Mouse (Mus musculus) heart, postnatal 10 days (tissue): ENCODE measurements around the gene Tshz3. TPM values are rescaled to one million over a fixed set of nuclear protein-coding genes. Genes with fewer than 3 reads are reported as not detected.

Experiments
- DNase-seq, 2 experiments: peaks; one replicate each; pipeline ENCODE4 v3.0.0; 2021
- intact Hi-C: fragments of 180-260 bp; cut with DNase I; formaldehyde crosslinking; loops from one replicate; pipeline ENCODE4 v1.15.1; 2025
- total RNA-seq, 2 experiments: library from RNA; stranded (reverse); gene quantifications; 2 replicates each; pipeline ENCODE4 v1.2.3; 2021

Tshz3 gene
- 1 to 10 TPM; 7.3 to 7.4 TPM for total RNA-seq

DNA sequence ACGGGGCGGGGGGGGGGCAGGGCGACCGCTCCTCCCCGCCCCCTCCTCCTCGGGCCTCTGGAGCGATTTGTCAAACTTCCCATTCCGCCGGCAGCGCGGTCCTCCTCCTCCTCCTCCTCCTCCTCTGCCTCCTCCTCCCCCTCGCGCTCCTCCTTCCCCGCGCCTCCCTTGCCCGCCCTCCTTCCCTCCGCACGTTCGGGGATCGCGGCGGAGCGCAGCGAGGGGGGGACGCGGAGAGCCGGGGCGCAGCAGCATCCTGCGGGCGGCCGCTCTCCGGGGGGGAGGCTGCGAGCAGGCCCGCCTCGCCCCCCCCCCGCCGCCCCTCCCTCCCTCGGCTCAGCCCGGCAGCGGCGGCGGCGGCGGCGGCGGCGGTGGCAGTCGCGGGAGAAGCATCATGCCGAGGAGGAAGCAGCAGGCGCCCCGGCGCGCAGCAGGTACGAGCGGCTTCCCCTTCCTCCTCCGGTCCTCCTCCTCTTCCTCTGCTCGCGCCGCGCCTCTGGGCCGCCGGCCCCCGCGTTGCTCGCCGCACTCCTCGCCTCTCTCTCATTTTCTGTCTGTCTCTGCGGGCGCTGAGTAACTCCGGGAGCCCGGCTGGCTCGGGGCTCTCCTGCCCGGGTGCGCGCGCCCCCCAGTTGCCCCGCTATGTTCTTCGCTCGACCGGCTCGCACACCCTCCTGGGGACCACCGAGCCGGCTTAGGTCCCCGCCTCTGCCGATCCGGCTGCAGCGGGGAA lies at the start of gene Tshz3:
Gene Tshz3 (plus strand): TSS at position 263 of the 733 bp plus-strand sequence.
- peak; percentile 54 to 80 for DNase-seq
- intact Hi-C loops = loop anchor here (5.0 kb wide), 1 partner anchor 649 kb away; no protein-coding TSS in a partner anchor

DNA sequence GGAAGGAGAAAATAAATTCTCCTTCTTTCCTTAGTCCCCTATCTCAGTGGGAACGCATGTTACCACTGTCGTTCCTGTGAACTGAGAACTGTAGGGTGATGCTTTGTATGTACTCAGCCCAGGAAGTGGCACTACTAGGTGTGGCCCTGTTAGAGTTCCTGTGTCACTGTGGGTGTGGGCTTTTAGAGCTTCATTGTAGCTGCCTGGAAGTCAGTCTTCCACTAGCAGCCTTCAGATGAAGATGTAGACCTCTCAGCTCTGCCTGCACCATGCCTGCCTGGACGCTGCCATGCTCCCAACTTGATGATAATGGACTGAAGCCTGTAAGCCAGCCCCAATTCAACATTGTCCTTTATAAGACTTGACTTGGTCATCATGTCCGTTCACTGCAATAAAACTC lies 42.0 kb upstream of the Tshz3 start:
- DNase-seq = no peak
- intact Hi-C loops = no loop called here

DNA sequence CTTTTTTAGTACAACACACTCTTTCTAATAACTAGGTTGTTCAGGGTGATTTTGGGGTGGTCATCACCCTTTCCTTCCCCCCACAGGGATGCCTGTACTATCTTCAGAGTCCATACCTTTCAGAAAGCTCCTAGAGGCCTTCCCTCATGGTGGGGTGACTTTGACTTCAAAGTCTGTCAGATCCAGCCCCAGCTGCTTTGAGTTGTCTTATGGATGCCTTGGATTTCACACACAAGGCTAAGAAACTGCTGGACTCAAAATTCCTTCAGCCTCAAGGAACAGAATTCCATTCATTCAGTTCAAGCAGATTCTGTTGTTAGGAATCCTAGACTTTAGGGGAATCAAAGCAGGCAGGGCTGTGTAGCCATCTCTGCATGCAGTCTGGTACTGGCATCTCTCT lies 41.5 kb upstream of the Tshz3 start:
- no peak for DNase-seq
- intact Hi-C loops = no loop called here

DNA sequence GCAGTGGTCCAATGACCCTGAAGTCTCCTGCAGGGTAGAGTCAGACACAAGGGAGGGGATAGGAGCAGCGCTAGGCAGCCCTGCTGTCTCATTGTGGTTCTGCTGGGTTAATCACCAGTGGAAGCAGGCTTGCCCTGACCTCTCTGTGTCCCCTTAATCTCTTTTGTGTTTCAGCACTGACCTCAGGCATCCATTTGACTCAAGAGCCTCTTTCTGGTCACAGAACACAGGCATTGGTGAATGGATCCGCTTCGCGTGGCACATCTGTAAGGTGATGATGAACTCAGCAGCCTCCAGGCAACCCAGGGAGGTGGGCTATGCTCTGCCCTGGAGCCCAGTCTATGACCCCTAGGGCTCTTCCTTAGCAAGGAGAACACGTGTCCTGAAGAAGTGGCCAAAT lies 39.6 kb upstream of the Tshz3 start:
- intact Hi-C loops = no loop called here

DNA sequence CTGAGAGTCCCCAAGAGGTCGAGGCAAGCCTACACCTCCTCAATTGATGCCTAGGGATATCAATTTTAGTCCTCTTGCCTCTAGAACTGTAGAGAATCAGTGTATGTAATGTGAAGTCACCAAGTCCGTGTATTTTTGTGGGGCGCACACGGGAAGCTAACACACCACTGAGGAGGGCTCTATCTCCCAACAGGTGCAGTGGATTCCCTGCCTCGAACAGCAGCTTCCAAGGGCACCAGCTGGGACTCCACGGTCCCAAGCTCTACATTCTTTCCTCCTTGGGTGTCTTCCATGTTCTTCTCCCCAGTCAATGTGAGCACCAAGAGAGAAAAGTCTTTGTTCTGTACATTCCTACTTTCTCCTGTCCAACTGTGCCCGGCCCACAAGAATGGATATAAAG lies 38.7 kb upstream of the Tshz3 start:
- intact Hi-C loops = no loop called here
- DNase-seq = no peak

More for the DNA sequence above, 39.6 kb upstream of the Tshz3 start:
- DNase-seq = no peak

DNA sequence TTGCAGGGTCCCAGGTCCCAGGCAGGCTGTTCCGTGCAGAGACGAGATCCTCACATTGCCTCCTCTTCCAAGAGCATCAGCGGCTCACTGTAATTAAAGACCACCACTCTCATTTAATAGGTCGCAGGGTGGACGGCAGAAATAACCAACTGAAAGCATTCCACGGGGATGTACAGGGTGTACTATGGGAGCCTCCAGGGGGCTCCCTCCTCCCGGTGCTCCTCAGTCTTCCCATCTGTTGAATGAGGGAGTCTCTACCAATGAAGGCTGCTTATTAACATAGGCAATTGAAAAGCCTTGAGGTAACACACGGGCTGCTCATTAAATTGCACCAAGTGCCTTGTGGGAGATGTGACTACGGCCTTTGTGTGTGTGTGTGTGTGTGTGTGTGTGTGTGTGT lies 37.3 kb upstream of the Tshz3 start:
- intact Hi-C loops = loop anchor here (5.0 kb wide), 1 partner anchor 53 kb away; no protein-coding TSS in a partner anchor

DNA sequence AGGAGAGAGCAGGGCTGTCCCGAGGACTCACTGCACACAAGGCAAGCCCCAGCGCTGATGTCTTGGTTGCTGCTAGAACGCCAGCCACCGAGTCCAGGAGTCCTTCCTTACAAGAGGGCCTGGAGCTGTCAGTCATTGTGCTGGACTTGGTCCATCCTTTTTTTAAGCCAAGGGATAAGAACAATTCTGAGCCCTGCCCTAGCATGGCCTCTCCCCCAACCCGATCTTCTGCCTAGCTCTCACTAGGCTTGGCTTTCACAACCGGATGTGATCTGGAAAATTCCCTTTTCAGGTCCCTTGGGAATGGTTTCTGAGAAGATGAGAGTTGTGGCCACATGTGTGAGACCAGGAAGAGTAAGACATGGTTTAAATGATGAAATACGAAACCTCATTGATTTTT lies 34.5 kb upstream of the Tshz3 start:
- intact Hi-C loops = loop anchor here (5.0 kb wide), 1 partner anchor 56 kb away; no protein-coding TSS in a partner anchor
- peak; percentile 74 for DNase-seq

More for the DNA sequence above, 37.3 kb upstream of the Tshz3 start:
- no peak for DNase-seq

DNA sequence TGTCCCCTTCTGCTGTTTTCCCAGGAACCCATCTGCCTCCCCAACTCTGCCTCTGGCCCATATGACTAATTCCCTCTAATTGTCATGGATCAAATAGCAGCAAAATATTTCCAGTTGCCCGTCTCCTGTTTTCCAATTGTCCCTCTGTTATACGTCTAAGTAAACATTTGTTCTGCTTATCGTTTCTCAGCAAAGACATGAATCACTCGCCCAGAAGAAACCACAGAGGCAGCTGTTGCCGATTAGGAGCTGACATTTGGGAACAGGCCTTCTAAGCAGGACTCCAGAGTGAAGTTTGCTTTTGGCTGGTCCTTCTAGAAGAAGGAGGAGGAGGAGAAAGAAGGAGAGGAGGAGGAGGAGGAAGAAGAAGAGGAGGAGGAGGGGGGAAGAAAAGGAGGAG lies 30.2 kb upstream of the Tshz3 start:
- peak; percentile 34 for DNase-seq
- intact Hi-C loops = no loop called here

DNA sequence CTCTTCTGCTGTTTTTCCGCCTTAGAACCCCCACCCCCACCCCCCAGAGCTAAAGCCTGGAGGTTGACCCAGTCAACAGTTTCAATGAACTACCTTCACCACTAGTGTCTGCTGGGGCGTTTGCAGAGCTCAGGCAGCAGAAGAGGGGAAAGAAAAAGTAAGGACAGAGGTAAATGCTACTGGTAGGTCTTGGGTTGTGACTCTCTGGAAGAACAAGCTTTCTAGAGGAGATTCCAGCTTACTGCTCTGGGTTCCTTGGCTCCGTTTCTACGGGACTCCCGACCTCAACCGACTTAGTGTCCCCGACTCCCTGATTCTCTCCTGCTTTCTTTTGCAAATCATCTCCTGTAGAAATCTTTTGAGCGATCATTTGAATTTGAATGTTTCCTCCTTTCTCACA lies 19.9 kb upstream of the Tshz3 start:
- intact Hi-C loops = no loop called here
- DNase-seq = no peak

DNA sequence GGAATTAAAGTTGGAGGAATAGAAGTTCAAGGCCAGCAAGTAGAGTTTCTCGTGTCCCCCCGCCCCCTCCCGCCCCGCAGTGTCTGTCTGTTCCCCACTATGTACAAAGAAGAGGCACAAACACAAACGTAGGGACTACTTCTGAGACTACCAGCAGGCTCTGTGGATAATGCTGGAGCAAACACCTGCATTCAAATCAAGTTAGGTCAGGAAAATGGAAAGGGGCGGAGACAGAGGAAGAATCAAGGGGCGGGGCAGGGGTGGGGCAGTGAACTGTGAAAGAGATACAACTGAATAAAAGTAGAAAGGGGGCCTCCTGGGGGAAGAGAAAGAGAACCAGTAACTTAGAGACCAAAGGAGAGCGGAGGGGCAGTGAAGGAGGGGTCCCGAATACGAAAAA lies 19.4 kb upstream of the Tshz3 start:
- intact Hi-C loops = no loop called here
- no peak for DNase-seq

DNA sequence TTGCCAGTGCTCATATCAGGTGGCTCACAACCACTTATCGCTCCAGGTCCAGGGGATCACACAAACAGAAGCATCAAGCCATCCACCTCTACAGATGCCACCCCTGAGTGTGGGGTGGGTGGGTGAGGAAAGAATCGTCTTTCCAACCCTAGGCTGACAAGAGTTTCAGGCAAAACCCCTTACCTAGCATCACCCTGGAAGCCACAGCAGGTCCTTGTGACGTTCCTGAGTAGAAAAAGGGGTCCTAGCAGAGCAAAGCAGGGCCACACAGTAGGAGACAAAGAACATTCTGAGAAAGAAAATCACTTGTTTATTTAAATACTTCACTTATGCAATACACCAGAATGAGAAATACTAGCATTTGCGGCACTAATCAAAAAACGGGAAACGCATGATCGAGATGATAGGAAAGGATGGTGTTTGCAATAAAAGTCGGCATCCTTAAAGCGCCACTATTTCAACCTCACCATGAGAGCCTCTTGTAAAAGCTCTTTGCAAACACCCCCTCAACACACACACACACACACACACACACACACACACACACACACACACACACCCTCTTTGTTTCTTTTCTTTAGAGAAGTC lies 18.8 kb upstream of the Tshz3 start:
- DNase-seq = no peak
- intact Hi-C loops = no loop called here

DNA sequence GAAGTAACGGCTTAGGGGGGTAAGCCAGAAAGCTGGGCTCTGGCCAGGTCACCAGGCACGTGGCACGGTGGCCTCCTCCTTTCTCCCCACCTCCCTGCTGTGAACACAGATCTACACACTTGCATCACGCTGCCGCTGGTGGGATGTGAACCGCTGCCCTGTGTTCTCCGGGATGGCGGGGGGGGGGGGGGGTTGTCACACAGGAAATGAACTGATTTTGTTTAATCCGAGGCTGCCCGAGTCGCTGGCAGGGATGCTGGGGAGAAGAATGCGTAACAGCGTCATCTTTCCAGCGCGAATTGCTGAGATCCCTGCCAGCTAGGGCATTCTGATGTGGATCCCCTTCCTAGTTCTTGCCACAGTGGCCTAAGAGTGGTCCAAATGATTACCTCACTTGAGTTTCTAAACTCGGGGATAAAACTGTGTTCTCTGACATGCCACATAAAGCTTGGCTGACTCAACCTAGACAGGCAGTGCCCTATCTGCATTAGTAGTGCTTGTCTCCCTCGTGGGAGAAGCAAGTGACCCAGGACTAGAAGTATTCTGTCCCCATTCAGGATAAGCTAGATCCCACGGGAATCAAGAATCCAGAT lies 18.0 kb upstream of the Tshz3 start:
- intact Hi-C loops = no loop called here
- DNase-seq = peak in 1 of 2 experiments; percentile 30

DNA sequence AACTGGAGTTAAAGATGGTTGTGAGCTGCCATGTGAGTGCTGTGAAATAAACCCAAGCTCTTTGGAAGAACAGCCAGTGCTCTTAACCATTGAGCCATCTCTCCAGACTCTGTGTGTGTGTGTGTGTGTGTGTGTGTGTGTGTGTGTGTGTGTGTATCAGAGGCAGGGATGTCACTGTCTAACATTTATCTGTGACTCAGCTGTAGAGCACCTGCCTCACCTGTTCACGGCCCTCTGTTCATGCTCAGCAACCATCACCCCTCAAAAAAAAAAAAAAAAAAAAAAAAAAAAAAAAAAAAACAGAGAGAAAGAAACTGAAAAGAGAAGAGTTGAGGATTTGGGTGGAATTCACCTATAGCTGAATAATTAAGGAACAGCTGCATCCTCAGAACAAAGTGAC lies 10.4 kb upstream of the Tshz3 start:
- intact Hi-C loops = no loop called here
- DNase-seq = no peak

DNA sequence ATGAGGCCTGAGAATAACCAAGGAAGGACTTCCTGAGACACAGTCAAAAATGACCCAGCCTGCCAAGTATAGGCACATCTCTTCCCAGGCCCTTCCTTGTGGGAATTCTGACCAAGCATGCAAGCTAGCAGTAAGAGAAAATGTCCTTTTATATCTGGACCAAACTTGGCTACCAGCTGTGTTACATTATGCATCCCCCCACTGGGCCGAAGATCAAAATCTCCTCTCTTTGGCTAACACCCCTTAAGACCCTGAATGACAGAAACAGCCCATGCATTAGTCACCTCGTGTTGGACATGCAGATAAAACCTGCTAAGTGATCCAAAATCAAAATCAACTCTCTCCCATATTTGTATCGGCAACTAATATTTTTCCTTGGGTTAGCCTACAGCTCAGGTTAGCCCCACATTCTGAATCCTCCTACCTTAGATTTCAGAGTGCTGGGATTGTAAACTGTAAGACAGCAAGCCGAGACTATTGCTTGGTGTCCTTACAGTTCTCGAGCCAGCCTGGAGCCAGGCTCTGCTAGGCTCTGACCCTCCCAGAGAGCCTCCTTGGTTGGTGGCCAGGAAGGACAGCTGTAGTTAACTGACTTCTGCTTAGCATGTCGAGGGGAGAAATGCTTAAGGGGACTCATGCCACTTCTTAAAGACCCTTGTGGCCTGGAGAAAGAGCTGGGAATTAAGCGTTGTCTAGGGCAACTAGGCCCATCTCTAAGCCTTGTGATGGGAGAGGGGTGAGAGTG lies 8.7 kb upstream of the Tshz3 start:
- intact Hi-C loops = no loop called here
- peak; percentile 57 to 70 for DNase-seq

DNA sequence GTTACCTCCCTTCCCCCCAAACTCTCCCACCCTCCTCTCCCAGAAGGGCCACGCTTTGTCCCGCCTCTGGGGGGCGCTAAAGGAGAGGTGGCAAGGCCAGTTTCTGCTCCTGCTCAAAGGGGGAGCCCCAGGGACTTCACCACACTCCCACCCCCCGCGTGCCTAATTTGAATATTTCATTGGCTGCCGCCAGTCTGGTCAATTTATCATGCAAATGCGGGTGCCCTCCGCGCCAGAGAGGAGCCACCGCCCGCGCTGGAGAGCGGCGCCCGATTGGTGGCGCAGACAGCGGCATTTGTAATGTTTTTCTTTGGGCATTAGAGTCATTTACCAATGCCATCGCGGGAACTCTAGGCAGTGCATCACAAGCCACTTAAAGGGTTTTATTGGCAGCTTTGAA lies 7.4 kb upstream of the Tshz3 start:
- DNase-seq = peak in 1 of 2 experiments; percentile 35
- intact Hi-C loops = no loop called here

DNA sequence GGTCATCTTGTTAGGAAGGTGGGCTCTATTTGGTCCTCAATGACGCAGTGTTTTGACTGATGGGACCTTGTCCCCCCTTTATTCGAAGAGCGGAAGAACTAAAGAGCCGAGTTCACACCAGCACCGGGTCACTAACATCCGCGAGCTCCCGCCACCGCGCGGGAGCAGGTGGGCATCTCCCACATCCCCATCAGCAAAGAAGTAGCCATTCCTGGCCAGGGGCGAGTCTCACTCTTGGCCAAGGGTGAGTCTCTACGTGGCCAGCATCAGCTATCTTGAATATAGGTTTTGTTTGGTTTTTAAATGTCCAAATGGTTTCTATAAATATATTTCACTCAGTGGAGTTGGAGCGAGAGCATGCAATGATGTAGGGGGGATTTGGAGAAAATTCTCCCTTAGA lies 6.3 kb upstream of the Tshz3 start:
- intact Hi-C loops = no loop called here
- no peak for DNase-seq

DNA sequence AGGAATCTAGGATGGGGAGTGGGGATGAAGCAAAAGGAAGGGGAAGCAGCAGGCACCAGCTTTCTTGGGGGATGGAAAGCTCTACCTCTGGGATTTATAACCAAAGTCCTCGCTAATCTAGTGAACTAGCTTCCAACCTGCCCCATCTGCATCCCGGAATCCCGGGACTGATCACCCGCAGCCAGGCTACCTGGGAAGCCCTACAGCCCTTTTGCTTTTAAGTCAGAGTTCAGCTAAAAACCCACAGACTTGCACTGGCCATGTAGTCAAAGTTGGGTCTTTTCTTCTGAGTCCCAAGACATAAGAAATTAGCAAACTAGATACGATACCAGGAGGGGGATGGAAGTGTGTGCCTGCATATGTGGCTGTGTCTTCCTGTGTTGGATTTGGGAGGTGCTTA lies 5.5 kb upstream of the Tshz3 start:
- intact Hi-C loops = no loop called here
- DNase-seq = no peak

DNA sequence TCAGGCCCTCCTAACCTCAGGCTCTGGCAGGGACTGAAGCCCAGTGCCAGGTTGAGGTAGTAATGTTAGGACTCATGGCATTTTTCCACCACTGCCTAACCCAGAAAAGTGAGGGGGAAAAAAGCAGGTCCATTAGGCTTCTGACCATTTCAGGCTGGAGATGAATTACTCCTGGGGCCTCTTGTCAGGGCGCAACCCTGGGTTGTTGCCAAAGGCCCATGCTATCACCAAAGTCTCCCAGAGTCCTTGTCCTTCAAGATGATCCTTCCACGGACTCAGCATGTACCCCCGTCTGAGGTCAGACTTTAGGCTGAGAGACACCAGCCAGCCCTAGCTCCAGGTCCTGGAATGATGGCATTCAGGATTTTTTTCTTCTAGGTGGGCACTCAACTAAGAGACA lies 4.8 kb upstream of the Tshz3 start:
- intact Hi-C loops = no loop called here
- DNase-seq = no peak

DNA sequence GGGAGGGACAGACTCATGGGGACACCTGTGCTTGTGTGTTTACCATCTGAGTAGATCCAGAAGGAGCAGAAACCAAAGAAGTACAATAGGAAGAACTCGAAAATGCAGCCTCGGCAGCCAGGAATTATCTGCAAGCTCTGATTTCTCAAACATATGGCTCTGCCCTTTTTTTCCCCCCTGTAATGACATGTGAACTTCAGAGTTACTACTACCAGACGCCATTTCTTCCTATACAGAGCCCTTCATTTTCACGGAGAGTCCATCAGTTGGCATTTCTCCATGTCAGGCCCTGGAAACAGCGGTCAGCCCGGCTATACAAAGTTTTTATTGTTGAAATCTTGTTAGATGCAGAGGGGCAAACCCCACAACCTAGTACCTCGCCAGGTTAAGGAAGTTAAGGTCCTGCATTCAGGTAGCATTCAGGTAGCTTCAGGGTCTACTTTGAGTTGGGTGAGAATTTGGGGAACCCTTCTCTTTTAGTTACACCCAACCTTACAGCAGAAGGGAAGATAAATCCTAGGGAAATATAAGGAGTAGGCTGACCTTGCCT lies 3.2 kb upstream of the Tshz3 start:
- intact Hi-C loops = loop anchor here (5.0 kb wide), 1 partner anchor 653 kb away; no protein-coding TSS in a partner anchor
- no peak for DNase-seq

DNA sequence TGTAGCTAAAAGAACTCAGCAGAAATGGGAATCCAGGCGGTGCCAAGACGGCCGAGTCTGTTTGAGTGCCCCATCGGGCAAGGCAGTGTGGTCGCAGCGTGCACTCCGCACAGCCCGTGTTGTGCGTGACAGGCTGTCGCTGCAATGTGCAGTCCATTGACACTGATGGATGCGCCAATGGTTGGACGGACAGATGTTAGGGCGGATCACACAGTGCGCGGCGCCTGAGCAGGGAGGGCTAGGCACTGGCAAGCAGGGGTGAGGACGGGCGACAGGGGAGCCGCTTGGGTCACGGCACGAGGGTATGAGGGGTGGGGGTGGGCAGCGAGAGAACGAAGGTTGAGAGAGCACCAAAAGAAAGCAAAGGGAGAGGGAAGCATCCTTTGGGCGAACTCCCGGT lies 2.6 kb upstream of the Tshz3 start:
- DNase-seq = no peak
- intact Hi-C loops = loop anchor here (5.0 kb wide), 1 partner anchor 652 kb away; no protein-coding TSS in a partner anchor

DNA sequence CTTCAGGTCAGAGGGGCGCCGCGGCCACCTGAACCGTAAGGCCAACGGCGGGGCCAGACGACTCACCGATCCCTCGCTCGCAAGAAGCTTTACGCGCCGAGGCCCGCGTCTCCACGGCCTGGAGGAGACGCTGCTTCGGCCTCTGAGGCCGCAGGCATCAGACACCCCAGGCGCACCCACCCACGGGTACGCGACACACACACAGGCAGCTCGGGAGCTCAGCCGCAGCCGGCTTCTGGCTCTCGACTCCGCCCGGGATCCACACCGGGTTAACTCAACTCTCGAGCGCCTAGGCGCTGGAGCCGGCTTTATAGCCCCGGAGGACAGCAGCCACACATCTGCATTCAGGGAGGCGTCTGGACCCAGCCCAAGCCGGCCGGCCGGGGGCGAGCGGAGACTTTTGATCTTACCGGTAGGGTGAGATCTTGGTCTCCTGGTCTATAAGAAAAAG lies 2.1 kb upstream of the Tshz3 start:
- intact Hi-C loops = loop anchor here (5.0 kb wide), 1 partner anchor 651 kb away; no protein-coding TSS in a partner anchor
- peak; percentile 64 to 74 for DNase-seq
